Mouse (Mus musculus) megakaryocyte, adult 5-6 weeks (primary cell): ENCODE results near the gene E330034G19Rik. TPM values are rescaled to one million over a fixed set of nuclear protein-coding genes. Genes with fewer than 3 reads are reported as not detected.
"Not testable (repeated sequence)": the region's sequence is repeated elsewhere in the genome, so short reads cannot be mapped to it uniquely, and the experiment has no call there.

Experiments
- ATAC-seq: 2 replicates; pipeline ENCODE4 v1.8.0; 2016; ENCODE audit warnings: mild to moderate bottlenecking, inconsistent platforms; ENCODE audit not compliant: poor library complexity, severe bottlenecking
- total RNA-seq, 2 experiments: library from RNA; stranded (forward) in 1 of 2; stranded (reverse) in 1 of 2; fragments of 153-499, 151-499 nt in 1 of 2; fragments of 221-1000, 200-1000 nt in 1 of 2; gene quantifications; 2 replicates each; pipeline versions ENCODE4 v1.2.3 to v1.2.4; 2015 to 2017

The E330034G19Rik gene
- total RNA-seq (2015) (not detected in 2 replicates), total RNA-seq (2017) (not detected in 2 replicates)

DNA sequence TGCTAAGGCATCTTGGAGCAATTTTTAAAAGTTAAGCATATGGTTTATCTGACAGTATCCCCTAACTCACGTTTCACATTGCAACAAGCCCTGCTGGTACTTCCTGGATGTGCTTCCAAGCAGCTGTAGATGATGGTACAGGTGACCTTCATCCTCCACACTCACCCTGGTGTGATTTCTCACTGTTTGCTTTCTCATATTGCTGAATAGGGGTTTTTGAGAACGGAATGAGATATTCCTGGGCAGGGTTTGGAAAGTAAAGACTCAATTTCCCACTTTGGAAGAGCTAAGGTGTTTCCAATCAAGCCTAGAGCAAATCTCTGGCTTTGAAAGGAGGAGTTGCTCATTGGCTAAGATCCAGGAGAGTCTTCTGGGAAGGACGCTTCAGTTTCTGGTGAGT lies at the start of gene E330034G19Rik:
Gene E330034G19Rik, plus strand, starts transcription at position 301 of the 400 bp plus-strand sequence.
- no peak for ATAC-seq

DNA sequence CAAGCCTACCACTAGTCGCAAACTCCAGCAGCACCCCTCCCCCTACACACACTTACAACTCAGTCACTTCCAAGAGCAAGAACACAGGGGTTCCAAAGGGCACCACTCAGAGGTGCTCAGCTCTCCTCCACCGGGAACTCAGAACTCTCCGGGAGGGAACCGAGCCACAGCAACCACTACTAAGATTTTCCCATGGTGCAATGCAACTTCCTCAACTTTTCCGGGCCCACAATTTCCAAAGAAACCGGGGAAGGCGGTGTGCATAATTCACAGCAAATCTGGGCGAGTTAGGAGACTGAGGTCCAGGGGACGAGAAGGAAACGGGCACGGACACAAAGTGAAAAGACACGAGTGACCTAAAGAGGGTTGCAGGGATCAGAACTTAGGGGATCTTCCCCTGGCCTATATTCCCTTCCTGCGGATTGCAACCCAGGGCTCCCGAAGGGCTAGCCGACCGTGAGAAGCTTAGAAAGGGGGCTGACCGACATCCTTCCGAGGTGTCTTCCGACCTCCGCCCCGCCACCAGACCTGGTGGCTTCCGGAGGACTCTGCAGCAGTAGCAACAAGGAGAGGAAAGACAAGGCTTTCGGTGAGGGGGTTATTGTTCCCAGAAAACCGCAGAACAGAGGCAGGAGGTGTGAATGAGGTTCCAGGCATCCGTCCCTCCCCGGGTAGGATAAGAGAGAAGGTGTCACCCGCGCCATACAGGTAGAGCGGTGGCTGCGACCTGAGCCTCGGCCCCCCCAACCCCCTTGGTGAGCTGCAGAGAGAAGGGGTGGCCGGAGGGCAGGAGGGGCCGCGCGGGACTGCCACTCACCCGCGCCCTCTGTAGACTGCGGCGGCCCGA lies 48.5 kb upstream of the E330034G19Rik start:
- ATAC-seq, result no peak

DNA sequence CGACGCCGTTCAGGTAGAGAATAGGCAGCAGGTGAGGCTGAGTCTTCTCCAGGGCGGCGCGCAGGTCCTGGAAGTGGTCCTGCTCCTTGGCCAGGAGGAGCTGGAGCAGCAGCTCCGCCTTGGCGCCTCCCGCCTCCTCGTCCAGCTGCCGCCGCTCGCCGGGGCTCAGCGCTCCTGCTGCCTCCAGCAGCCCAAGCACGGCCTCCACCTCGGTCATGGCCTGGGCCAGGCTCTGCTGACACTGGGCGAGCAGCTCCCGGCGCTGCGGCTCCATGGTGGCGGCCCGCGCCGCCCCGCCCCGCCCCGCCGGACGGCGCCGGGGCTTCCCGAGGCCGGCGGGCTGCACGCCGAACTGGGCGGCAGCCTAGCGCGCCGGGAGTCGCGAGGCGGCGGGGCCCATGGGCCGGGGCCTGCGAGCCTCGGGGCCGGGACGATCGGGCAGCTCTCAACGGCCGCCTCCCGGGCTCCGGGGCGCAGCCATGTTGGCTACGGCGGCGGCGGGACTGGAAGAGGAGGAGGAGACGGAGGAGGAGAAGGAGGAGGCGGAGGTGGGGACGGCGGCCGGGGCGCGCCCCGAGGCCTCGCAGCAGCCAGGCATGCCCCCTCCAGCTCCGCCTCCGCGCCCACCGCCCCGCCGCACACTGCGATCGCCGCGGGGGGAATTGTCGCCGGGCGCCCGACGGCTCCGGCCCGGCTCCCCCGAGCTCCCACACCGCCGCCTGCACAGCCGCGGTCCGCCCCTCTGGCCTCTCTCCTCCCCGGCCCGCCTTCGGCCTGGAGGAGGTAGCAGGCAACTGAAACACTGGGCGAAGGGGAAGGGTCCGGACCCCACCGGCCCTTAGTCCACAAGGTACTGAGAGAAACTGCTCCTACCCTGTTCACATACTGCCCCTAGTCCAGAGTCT lies 47.6 kb upstream of the E330034G19Rik start, which contains the start of gene Dlg5:
Gene Dlg5, minus strand, starts transcription at position 744 of the 905 bp plus-strand sequence.
- no peak for ATAC-seq

DNA sequence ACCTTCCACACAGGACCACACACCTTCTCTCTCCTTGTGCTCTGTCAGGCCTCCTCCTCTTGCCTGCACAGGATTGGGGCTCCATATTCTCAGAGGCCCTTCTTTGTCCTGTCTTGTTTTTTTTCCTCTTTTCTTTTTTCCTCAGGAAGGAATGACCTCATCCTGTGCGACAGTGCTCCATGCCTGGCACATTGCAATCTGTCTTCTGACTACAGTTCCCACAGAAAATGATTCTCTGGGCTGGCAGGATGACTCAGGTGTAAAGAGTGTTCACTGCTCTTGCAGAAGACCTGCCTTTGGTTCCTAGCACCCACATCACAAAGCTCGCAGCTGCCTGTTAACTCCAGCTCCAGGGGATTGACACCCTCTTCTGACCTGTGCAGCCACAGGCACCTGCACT lies 43.1 kb upstream of the E330034G19Rik start:
- ATAC-seq, result no peak

DNA sequence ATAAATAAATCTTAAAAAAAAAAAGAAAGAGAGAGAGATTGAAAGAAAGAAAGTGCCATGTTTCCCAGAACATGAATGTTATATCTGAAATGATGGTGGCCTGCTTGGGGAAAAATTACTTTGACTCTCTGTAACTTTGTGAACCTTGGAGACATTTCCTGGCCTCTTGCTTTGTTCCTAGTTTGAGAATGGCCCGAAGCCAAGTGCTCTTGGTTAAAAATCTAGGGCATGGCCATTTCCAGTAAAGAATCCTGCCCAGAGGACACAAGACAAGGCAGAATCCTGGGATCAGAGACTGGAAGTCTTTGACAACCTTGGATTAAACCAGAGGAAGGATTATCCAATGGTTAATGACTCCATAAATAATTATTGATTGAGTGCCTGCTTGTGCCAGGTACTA lies 41.7 kb upstream of the E330034G19Rik start:
- no peak for ATAC-seq

DNA sequence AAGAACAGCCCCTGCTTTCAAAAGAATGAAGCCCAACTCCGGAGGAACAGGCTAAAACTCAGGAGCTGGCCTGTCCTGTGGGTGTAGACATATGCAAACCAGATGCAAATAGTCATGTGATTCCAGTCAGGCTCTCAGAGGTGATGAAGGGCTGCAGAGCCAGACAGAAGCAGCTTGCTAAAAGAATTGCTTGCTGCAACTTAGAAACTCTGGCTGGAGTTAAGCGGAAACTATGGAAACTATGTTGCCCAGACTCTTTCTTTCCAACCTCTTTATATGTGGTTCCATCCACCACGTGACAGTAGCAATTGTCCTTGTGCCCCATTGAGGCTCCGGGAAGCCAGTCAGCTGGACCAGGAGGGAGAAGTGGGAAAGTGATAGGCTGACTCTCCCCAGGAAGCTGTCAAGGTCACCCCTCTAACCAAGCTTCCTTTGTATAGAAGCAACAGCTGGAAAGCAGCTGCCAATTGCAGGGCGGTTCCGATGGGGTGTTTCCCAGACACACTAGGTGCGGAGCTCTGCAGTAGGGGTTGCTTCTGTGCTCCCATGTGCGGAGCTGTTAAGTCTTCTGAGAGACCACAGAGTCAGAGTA lies 39.3 kb upstream of the E330034G19Rik start:
- ATAC-seq, result no peak

DNA sequence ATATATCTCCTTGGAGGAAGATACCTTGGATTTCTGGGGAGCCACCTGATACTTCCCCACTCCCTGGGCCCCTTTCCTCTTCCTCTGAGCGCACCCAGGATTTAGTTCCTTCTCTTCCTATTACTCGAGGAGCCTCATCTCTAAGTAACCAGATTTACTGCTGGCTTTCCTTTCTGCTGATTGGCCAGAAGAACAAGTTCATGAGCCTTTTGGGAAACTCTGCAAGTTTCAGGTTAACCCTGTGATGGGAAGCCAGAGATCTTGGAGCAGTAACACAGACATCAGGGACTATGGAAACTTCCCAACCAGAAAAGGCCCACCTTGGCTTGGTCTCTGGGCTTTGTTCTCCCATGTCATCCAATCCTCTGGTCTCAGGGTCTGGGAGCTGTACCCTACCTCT lies 37.1 kb upstream of the E330034G19Rik start:
- ATAC-seq, result no peak

DNA sequence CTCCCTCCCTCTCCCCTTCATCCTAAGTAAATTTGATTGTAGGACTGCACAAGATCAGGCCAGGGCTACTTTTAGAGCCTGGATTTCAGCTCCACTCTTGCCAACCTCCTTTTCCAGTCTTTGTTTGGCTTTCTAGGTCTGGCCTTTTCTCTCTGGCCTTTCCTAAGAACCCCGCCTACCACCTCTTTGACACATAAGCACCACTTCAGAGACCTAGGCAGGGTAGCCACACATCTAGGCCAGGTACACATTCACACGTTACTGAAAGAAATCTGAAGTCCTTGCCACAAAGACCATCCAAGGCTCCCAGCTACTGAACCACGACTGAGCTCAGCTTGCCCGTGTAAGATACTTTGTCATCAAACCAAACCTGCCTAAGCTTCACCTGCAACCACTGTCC lies 32.6 kb upstream of the E330034G19Rik start:
- ATAC-seq, result no peak

DNA sequence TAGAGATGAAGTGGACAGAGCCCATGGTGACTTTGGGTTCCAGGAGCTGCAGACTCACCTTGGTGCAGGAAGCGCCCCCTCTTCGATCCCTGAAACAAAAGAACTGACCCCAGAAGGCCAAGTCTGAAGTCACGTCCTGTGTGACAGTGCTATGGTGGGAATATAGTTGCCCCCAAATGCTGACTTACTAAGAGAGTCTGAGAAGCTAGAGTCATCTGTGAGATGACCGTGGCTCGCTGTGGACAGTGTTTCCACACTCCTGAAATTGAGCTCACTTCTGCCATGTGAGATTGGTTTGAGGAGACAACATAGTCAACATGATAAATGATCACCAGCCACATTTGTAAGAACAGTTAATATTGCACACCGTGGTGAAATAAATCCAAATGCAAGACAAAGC lies 30.6 kb upstream of the E330034G19Rik start:
- no peak for ATAC-seq

DNA sequence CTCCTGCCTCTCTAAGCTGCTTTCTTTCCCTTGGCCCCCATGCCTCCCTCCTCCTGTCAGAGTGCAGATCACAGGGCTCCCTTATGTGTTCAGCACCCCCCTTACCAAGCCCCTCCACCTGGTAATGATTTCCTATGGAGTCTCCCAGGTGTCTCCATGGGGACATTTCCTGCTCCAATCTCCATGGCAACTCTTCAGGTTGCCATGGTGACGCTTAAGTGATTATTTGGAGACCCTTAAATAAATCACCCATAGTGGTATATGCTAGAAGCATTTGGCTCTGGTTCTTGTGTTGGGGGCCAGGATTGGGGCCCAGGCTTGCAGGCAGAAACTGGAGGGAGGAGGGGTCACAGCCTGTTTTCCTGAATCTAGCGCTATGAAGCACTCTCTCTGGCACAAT lies 30.1 kb upstream of the E330034G19Rik start:
- ATAC-seq, result no peak

DNA sequence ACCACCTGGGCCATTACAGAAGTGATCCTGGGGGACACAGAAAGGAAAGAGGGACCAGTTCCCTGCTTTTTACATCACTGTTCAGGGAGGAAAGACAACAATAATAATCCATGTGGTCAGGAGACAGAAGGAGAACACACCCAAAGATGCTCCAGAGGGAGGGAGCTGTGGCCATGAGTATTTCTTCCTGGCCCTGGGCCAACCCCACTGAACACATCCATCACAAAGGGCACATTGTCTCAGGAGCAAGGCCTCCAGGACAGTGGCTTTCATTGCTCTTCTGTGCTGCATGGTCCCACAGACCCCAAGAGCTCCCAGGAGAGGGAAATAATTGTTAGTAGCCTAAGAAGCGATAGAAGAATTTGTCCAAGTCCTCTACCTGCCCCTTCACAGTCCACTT lies 23.4 kb upstream of the E330034G19Rik start:
- ATAC-seq, result no peak

DNA sequence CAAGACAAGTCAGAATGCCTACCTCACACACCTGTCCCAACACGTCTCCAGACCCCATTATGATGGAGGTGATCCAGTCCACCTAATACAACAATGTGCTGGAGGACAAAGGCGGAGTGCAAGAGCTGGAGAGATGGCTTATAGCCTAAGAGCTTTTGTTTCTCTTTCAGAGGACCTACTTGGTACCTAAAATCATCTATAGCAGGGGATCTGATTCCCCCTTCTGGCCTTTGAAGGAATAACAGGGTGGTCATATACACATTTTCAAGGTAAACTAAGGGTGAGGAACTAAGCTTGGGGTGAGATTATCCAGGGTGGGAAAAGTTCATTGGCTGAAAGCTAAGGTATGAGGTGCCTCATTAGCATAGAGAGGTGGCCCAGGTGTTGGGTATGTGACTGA lies 19.4 kb upstream of the E330034G19Rik start:
- no peak for ATAC-seq

DNA sequence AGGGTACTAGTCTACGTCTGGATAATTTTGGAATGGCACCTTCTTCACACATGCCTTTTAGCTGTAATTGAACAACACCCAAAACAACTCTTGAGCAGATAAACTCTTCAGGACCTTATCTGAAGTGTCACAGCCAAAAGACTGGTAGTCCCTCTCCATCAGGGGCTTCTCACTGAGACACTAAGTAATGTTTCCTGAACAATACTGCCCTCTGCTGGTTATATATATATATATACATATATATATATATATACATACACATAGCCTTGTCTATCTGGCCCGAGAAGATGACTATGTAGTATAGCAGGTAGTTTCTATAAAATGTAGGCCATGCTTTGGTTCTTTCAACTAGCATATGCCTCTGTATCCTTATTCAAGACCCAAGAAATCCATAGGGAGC lies 17.5 kb upstream of the E330034G19Rik start:
- ATAC-seq, result no peak

DNA sequence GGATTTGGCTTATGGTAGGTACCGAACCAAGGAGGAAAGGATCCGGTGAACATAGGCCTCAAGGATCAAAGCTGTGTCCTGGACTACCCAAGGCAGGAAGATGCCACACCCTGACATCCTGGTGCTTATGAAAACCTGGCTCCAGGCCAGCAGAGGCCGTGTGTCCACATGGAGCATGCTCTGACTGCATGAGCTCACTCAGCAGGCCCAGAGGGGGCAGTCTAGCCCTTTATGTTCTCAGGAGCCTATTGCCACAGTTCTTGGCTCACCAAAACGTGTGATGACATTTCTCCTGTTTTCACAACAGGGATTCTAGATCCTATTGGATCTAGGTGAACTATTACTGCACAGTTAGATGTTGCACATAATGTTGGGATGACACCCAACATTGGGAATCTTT lies 11.7 kb upstream of the E330034G19Rik start:
- ATAC-seq, result no peak

DNA sequence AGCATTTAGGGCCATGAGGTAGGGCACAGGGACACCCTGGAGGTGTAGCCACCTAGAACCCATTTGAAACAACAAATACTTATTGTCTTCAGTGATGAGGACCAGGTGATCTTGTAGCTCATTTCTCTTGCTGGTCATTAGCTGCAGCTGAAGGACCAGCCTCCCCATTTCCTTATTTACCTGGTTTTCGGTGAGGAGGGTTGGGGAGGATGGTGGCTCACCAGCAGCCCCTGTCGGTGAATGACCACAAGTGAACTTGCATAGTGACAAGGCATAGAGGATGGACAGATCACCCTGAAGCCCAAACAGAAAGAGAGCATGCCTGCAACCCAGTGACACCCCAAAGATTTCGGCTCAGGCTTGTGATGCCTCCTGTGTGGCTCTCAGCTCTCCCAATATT lies 10.7 kb upstream of the E330034G19Rik start:
- no peak for ATAC-seq

DNA sequence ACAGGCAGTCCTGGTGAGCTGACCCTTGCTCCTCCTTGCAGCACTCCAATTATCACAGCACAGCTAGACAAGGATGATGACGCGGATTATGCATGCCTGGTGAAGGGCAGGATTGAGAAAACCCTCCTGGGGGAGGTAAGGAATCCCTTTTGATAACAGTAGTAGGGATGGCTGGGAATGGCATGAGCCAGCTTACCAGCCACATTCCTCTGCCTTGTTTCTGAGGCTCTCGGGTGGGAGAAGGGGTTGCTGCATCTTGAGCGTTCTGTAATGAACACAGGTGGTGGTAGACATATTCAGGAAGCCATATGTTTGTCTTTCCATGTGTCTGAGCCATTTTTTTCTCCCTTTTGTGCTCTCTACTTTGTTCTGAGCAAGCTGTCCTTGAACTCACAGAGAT lies 6.9 kb upstream of the E330034G19Rik start:
- no peak for ATAC-seq

DNA sequence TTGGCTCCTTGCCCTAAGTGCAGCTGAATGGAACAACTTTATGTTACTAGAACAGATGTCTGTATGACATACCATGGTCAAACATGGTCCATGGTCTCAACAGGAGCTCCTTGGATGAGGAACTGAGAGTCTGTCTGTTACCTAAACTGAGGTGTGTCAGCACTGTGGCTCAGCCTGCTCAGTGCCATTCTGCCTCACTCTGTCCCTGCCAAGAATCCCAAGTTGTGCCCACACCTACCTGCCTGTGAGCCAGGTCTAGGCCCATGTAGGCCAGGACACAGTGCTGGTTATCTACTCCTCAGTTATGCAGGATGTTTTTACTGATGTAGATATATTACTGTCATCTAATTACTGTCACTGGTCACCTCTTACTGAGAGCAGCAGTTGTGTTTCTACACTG lies 2.3 kb upstream of the E330034G19Rik start:
- no peak for ATAC-seq

DNA sequence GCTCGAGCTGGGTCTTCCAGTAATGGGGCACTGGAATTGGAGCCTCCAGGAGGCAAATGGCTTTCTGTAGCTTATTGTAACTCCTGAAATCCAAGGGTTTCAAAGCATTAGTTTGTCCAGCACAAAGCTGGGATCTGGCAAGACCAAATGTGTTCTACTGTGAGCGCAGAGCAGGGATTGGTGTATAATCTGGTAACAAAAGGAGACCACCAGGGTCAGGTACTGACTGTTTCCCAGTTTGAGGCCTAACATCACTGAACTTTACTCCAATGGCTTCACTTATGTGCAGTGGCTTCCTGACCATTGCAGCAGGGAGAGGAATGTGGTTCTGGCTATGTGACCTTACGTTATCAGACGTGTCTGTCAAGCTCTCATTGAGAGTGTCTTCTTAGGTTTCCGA lies 617 bp downstream of the E330034G19Rik start:
- no peak for ATAC-seq

DNA sequence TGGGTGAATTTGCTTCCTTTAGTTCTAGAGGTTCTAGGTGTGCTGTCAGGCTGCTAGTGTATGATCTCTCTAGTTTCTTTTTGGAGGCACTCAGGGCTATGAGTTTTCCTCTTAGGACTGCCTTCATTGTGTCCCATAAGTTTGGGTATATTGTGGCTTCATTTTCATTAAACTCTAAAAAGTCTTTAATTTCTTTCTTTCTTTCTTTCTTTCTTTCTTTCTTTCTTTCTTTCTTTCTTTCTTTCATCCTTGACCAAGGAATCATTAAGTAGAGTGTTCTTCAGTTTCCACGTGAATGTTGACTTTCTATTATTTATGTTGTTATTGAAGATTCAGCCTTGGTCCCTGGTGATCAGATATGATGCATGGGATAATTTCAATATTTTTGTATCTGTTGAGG lies 9.1 kb downstream of the E330034G19Rik start:
- ATAC-seq, result not testable (repeated sequence)

DNA sequence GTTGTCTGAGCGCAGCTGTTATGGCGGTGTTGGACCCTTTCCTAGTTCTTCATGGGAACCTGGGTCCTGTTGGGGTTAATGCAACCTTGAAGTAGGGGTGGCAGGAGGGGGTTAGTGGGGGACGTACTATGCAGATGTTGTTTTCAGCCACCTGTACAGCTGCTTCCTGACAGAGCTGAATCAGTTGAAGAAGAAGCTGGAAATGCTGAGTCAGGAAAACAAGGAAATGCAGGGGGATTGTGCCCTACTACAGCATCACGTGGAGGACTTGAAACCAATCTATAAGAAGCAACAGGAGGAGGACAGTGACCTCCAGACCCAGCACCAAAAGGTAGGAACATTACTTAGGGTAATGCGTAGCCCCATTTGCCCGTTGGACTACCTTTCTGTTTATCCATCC lies 13.7 kb downstream of the E330034G19Rik start:
- ATAC-seq, result no peak

DNA sequence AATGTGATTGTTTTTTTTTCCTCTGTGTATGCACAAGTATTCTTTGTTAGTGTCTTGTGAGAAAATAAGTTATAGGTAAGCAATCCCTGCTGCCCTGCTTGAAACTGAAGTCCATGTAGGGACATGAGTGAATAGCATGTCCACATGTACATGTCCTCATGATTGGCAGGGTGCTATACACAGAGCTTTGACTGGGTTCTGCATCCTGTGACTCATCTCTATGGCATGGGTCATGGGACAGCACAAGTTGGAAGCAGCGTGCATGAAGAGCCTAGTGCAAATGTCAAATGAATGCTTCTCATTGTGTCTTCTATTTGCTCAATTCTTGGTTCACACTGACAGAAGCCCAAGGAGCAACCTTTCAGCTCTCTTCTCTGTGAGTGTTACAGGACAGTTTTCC lies 14.1 kb downstream of the E330034G19Rik start:
- no peak for ATAC-seq
